Mouse (Mus musculus): ENCODE measurements at regions not wholly inside any gene's neighbourhood (a gene's known extent, or its start where the extent isn't known, plus 50 kb on each side); places are given as distances from the start of the nearest gene placed in this dataset.

GRCm38 (mm10) chr3:66535786-66536529 is 239.3 kb upstream of the Veph1 start:
- no peak for ATAC-seq (replicated peaks; ENCODE audit: low FRiP score, low TSS enrichment, poor library complexity, severe bottlenecking)

- ATAC-seq (replicated peaks; ENCODE audit: low FRiP score, low TSS enrichment, poor library complexity, severe bottlenecking): peak; percentile 96
These were observed 223.3 kb upstream of the Veph1 start for GRCm38 (mm10) chr3:66519925-66520324.

- ATAC-seq (replicated peaks; ENCODE audit: low FRiP score, low TSS enrichment, poor library complexity, severe bottlenecking): peak; percentile 80
These were observed 221.7 kb upstream of the Veph1 start for GRCm38 (mm10) chr3:66518289-66518688.

GRCm38 (mm10) chr3:66515773-66516406 is 219.3 kb upstream of the Veph1 start:
- no peak for ATAC-seq (replicated peaks; ENCODE audit: low FRiP score, low TSS enrichment, poor library complexity, severe bottlenecking)

GRCm38 (mm10) chr3:66514587-66514986 is 217.9 kb upstream of the Veph1 start:
- ATAC-seq (replicated peaks; ENCODE audit: low FRiP score, low TSS enrichment, poor library complexity, severe bottlenecking): no peak

GRCm38 (mm10) chr3:66512408-66512807 is 215.8 kb upstream of the Veph1 start:
- 0 out of 2 replicates have a peak, but pooled peaks have one; percentile 17 for ATAC-seq (replicated peaks; ENCODE audit: low FRiP score, low TSS enrichment, poor library complexity, severe bottlenecking)

GRCm38 (mm10) chr3:66510455-66510854 is 213.8 kb upstream of the Veph1 start:
- ATAC-seq (replicated peaks; ENCODE audit: low FRiP score, low TSS enrichment, poor library complexity, severe bottlenecking): no peak

- no peak for ATAC-seq (replicated peaks; ENCODE audit: low FRiP score, low TSS enrichment, poor library complexity, severe bottlenecking)
These were observed 209.5 kb upstream of the Veph1 start for GRCm38 (mm10) chr3:66506125-66506524.

- no peak for ATAC-seq (replicated peaks; ENCODE audit: low FRiP score, low TSS enrichment, poor library complexity, severe bottlenecking)
These were observed 208.9 kb upstream of the Veph1 start for GRCm38 (mm10) chr3:66505476-66506076.

- ATAC-seq (replicated peaks; ENCODE audit: low FRiP score, low TSS enrichment, poor library complexity, severe bottlenecking): no peak
These were observed 208.1 kb upstream of the Veph1 start for GRCm38 (mm10) chr3:66504717-66505116.

- no peak for ATAC-seq (replicated peaks; ENCODE audit: low FRiP score, low TSS enrichment, poor library complexity, severe bottlenecking)
These were observed 207.0 kb upstream of the Veph1 start for GRCm38 (mm10) chr3:66503615-66504014.

- no peak for ATAC-seq (replicated peaks; ENCODE audit: low FRiP score, low TSS enrichment, poor library complexity, severe bottlenecking)
These were observed 205.2 kb upstream of the Veph1 start for GRCm38 (mm10) chr3:66501865-66502264.

GRCm38 (mm10) chr3:66494442-66495113 is 197.9 kb upstream of the Veph1 start:
- ATAC-seq (replicated peaks; ENCODE audit: low FRiP score, low TSS enrichment, poor library complexity, severe bottlenecking): peak; percentile 93

GRCm38 (mm10) chr3:66490696-66491357 is 194.2 kb upstream of the Veph1 start:
- no peak for ATAC-seq (replicated peaks; ENCODE audit: low FRiP score, low TSS enrichment, poor library complexity, severe bottlenecking)

GRCm38 (mm10) chr3:66488724-66489123 is 192.1 kb upstream of the Veph1 start:
- no peak for ATAC-seq (replicated peaks; ENCODE audit: low FRiP score, low TSS enrichment, poor library complexity, severe bottlenecking)

GRCm38 (mm10) chr3:66486658-66487057 is 190.0 kb upstream of the Veph1 start:
- 0 out of 2 replicates have a peak, but pooled peaks have one; percentile 21 for ATAC-seq (replicated peaks; ENCODE audit: low FRiP score, low TSS enrichment, poor library complexity, severe bottlenecking)

- ATAC-seq (replicated peaks; ENCODE audit: low FRiP score, low TSS enrichment, poor library complexity, severe bottlenecking): peak; percentile 95
These were observed 189.5 kb upstream of the Veph1 start for GRCm38 (mm10) chr3:66486184-66486583.

GRCm38 (mm10) chr3:66480718-66481117 is 184.1 kb upstream of the Veph1 start:
- no peak for ATAC-seq (replicated peaks; ENCODE audit: low FRiP score, low TSS enrichment, poor library complexity, severe bottlenecking)

- no peak for ATAC-seq (replicated peaks; ENCODE audit: low FRiP score, low TSS enrichment, poor library complexity, severe bottlenecking)
These were observed 182.6 kb upstream of the Veph1 start for GRCm38 (mm10) chr3:66479266-66479665.

- no peak for ATAC-seq (replicated peaks; ENCODE audit: low FRiP score, low TSS enrichment, poor library complexity, severe bottlenecking)
These were observed 169.7 kb upstream of the Veph1 start for GRCm38 (mm10) chr3:66466321-66466720.
